Mouse (Mus musculus) urinary bladder, adult 2 months (tissue): ENCODE data around the gene Prkd1. TPM values are rescaled to one million over a fixed set of nuclear protein-coding genes. Genes with fewer than 3 reads are reported as not detected.

ENCODE experiments used
- DNase-seq: peaks from one replicate; pipeline ENCODE4 v3.0.0; 2022; ENCODE audit warnings: low spot score
- polyA plus RNA-seq: library from polyadenylated mRNA; depleted of rRNA; stranded (reverse); fragments of >200 nt; gene quantifications from 2 replicates; pipeline ENCODE4 v1.2.3, GENCODE M21; 2012

Prkd1 gene
- polyA plus RNA-seq, 1 experiment, result 3.8 TPM

DNA sequence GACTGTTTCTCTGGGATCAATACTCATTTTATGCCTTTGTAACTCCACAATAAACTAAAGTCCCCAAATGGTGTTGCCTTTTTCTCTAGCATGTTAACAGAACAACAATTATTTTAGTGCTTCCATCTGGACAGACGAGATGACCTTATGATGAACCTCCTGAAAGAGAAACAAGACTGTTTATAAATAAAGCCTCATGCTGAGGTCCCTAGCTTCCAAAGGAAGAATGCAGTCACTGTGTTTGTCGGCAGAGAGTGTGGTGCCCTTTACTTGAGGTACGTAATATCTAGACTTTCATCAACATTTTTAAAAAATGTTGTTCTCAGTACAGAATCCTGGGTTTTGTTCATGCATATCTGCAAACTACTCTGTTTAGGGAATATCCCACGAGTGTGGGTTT lies 90.7 kb downstream of the Prkd1 start:
- no peak for DNase-seq

DNA sequence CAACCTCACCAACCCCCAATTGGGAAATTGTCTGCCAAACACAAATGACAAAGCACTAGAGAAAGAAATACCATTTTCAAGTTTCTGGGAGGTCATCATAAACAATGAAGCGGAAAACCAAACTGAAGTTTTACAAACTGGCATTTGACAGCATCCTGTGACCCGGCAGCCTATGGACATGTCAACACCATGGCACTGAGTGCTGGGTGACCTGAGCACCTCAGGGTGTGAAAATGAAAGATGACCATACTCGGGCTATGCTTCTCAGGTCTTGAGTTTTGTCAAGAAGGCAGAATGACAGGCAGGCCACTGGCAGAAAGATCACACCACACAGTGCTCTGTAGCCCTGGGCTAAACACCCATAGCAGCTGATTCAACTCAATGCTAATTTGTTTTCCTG lies 94.7 kb downstream of the Prkd1 start:
- no peak for DNase-seq

DNA sequence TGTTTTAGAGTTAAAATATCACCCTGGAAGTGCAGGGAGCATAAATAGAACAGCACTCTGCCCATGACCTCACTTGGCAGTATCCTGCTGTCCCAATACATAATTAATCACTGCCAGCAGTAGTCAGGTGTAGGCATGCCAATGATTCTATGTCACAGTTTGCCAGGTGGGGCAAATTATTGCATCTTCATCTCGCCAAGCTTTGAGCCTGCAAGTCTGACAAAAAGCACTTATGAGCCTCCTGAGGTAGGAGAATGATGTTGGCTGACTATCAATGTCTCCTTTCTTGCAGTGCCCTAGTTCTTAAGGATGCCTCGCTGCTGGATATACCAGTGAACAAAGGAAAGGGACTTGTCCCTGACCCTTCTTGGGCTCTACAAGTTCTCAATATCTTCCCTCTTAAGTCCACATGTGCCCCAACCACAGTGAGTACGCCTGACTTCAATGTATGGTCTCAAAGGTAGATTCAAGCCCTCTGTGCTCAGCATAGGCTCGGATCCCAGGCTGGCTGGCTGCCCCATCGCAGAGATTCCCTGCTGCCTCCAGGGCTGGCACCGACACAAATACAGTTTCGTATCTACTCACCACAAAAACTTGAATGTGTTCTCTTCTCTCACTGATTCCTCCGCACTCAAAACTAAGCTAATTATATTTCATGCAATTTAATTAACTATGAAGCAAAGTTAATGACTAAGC lies 98.9 kb downstream of the Prkd1 start:
- DNase-seq, result no peak

DNA sequence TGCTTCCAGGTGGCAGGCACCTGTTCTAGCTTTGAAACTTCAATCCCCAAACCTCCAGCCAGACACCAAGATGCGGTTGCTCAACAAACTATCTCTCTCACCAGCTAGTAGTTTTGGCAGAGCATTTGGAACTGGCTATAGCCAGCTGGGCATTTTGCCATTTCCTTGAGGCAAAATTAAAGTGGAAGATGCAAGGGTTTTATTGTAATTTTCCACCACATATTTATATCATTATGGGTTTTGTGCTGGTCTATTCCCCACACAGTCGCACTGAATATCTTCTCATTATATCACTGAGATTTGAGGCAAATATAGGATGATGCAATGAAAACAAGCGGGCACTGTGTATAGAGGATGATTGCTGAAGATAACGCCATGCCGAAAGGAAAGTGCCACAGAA lies 102.5 kb downstream of the Prkd1 start:
- no peak for DNase-seq

DNA sequence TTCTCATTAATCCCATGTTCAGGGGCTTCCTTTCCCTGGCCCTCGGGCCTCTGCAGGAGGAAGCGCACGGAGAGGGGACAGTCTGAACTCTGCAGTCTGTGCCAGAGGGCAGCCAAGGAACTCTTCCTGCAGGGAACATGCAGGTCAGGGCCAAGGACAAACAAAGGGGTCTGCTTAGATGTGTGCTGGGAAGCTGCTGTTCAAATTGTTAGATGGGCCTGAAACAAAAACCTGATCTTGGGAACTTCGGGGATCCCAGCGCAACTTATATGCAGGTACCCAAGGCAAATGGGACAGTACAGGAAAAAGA lies 103.3 kb downstream of the Prkd1 start:
- DNase-seq, result no peak

DNA sequence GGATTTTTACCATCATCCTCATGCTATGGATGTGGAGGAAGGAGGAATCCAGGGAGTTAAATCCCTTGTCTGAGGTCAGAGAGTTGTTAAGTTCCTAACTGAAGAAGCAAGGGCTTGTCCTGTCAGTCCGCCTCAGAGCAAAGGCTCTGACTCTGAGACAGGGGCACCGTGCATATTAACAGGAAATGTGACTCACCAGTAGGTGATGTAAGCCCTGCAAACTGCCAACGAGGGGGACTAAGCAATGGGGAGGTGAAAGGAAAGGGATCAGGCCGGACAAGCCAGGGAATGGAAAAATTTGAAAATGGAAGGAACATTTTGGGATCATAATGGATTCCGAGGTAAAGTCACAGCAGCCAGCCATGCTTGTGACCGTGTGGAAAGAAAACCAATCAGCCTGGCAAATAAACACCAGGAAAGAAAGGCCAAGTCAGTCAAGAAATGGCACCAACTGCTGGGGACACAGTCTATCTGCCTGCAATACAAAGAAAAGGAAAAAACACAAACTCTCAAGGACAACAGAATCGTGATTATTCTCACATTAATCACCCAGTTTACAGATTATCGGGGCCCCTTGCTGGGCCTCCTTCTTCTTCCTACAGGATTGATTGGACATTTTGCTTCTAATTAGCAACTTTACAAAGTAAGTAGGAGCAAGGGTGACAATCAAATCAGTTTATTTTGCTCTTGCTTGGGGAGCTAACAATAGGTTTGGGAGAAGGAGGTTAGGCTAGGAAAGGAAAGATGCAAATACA lies 103.9 kb downstream of the Prkd1 start:
- no peak for DNase-seq

DNA sequence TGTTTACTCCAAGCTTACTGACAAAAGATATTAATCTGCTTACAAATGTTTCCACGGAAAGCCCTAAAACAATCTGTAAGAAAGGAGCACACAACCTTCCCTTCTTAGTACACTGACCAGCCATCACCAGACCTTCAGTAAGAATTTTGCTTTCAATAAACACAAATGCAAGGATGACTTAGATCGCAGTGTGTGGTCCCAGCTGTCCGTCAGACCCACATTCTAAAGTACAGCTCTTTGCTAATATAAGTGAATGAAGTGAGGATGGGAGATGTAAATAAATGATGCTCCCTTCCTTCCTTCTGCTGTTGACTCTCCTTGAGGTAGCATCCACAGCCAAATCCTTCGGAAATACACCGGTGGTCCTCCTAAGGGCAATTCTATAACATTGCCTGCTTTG lies 108.1 kb downstream of the Prkd1 start:
- no peak for DNase-seq

DNA sequence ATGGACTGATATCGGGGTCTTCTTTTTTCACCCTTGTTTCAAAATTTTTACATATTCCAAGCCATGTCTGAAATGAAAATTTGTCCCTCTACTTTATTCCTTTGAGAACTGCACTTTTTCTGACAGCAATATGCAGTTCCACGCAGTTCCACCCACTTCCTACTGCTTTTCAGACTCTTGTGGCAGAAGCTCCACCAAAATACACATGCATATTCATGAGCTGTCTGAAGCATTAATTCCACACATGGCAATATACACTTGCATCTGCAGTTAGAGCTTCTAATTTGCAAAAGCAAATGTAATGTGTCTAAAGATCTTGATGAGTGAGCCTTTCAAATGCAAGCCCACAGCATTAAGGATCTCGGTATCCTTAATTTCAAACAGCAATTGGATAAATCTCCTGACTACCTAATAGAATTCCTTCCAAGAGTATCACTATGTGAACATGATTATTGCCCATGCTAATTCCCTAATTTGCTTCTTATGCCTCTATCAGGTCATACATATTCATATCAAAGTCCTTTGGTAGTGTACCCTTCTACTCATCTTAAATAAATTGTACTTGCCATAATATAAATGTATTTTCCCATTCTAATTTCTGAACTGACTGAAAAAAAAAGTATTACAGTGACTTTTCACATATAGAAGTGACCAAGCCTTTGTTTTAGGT lies 110.5 kb downstream of the Prkd1 start:
- no peak for DNase-seq

DNA sequence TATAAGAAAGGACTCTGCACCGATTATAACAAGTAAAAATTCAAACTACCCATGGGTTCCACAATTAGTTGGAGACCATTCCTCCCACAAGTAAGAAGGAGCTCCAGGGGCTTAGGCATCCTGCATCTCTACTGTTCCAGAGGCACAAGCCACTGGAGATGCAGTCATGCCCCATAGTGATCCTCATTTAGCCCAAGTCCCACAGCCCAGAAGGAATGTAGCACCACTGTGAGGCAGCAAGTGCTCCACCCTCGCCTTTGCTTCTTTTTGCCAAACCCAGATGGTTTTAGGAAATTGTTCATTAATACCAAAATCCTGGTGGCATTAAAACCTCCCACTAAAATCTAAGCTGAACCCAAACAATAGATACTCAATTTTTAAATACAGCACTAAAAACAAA lies 111.1 kb downstream of the Prkd1 start:
- DNase-seq, result no peak

DNA sequence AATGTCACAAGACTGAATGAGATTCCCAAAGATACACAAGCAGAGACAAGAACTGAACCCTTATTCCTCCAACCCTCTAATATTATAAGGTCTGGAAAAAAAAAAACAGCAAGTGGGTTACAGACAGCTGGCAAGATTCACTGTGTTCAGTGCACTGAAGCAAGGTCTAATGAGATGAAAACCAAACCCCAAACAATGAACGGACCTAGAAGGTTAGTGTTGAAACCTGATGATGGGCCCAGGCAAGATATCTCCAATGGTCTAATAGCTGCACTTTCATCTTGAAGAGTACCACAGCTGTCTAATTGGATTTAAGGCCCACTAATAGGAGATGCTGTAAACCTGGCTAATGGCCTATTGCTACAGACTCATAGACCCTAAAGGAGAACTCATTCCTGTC lies 111.9 kb downstream of the Prkd1 start:
- DNase-seq, result no peak

DNA sequence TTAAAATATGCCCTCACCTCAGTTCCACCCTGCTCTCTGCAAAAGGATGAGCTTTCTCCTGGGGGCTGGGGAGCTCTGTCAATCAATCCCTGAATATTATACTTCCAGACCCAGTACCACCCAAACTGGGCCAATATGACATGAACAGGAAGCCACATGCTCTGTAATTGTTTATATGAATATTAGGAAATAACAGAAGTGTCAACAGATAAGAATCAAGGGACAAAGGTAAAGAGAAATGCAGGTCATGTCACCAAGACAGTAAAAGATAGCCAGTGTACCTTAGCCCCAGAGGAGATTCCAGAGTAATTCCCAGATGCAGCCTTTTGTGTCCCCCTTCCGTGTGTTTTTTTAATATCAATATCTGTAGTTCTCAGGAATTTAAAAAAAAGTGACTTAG lies 120.3 kb downstream of the Prkd1 start:
- no peak for DNase-seq

DNA sequence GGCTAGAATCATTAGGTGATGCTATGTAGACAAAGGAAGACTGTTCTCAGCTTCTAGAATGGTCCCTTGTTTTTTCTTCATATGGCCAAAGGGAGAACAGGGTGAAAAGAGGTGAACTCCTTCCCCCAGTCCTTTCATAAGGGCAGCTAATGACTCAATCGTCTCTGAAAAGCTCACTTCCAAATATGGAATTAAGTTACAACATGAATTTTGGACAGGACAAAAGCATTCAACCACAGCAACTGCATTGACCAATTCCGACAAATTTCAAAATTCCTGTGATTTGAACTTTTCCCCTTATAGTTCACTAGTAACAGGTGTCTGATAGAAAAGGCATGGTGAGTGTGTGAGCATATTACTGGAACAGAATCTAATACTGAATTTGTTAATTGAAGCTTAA lies 124.8 kb downstream of the Prkd1 start:
- DNase-seq, result no peak

DNA sequence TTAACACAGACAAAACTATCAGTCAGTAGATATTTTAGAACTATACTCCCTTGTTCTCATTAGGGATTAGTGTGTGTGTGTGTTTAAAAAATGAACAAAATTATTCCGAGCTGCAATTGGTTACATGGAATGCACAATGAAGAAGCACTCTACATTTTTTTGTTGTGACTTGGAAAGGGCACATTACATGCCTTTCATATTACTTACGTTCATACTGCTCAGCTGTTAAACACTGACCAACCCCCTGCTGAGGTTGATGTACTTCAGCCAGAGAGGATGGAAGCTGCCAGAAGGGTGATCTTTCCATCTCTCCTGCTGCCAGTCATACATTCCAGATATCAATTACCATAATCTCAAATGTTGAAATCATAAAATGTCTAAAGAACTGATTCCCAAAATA lies 134.4 kb downstream of the Prkd1 start:
- DNase-seq, result no peak

DNA sequence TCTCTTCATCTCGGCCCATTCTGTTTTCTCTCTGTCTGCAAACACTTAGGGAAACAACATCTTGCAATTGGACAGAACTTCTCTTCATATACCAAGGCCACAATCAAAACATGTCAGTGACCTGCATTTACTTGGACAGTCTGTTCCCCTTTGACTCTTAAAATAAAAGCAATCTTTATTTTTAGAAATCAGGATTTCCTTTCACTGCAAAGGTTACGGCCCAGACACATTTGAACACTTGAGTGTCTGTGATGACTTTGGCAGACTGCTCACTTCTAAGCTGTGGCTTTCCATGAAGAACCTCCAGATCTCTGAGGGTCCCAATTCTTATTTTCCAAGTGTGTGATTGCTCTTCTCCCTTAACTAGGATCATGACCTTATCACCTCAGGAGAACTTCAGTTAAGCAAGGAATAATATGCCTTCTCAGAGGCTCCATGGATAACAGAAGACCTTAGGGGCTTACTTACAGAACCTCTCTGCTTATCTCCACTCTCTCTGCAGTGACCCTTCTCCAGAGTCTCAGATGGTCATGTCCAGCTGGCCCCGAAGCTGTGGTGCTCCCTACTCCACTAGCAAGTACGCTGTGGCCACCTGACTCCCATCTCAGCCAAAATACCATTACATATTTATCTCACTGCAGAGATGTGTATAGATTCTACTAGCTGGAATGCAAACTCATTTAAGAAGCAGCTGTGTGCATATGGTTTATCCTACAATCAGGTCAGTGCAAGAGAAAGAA lies 137.2 kb downstream of the Prkd1 start:
- no peak for DNase-seq

DNA sequence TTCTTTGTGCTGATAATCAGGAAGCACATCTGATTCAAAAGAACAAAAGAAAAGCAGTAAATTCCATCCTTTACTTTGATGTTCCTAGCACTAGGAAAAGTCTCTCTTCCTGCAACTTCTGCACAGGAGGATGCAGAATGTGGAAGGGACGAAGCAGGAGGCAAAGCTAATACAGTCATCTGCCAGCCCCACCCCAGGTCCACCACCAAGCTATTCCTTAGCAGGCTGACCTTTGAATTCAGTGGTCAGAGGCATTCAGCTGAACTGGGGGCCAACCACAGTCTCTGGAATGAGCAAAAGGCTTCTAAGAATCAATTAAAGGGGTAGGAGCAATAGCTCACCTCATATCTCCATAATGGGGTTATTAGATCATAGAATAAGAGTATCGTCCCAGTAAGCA lies 140.1 kb downstream of the Prkd1 start:
- DNase-seq, result no peak

DNA sequence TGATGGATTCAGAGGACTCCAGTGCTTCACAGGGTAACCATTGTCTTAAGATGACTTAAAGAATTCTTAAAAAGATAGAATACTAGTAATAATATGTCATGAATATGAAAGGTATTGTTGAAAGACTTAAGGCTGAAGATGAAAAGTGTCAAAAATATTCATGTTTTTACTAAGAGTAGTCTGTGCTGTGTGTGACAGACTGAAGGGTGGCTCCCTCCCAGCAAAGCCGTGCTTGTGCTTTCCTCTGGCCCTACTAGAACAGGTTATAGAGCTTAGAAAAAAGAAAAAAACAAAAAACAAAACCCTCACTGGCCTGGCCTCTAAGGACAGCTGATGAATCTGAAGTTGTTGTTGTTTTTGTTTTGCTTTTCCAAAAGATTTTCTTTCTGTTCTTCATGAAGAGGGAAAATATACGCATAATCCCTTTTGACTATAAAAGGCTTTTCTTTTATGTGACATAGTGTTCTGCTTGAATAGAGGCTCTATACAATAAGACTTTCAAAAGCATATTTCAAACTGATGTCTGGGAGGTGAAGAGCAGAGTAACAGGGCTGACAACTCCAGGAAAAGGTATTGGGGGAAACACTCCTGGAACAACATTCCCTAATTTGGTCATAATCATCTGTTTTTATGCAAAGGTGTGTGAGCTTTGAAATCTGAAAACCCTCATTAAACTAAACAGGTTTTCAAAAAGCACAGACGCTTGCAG lies 148.9 kb downstream of the Prkd1 start:
- DNase-seq, result no peak

DNA sequence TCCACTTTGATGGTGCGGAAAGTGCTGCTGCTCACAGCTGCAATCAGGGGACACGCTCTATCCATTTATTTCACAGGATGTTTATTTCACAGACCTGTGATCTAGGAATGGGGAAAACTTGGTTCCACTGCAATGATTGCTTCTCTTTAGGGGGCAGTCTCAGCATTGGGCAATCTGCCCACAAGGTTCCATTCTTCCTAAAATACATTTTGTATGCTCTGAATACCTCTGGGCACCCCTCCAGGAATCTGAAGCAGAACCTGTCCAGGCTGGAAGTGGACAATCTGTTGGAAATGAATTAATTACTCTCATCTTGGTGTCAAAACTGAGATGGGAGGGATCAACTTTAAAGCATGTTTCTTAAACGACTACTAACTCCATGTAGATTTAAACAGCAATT lies 152.9 kb downstream of the Prkd1 start:
- no peak for DNase-seq

DNA sequence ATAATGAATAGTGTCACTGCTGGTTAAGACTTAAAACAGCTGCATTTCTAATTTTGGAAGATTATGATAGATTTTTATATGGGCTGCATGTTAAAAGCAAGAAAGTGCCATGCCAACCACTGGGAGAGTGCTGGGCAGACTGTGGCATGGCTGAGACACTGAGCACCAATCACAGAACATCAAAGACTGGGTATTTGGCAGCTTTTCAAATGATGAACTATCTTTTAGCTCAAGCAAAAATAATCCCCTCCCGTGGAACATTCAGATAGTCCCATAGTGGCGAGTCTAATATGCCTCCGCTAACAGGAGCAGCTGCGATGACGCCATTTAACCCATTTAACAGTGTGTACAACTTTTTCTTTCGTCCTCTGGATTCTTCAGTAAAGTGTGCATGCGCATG lies 169.1 kb downstream of the Prkd1 start:
- no peak for DNase-seq

DNA sequence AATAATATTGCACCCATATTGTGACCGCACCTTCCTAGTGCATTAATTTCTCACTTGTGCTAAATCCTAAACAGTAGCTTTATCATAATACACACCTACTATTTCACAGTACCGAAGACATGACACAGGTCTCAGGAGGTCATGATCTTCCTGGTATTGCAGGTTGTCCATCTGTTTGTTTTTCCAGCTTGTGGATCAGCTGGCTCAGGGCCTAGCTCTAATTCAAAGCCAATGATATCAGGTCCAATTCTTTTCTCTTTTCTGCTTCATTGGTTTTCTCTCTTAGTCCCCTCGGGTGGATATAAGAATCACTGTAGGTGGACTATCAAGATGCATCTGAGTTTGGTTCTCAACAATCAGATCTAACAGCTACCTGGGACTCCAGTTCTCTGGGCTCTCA lies 191.7 kb downstream of the Prkd1 start:
- DNase-seq, result no peak

DNA sequence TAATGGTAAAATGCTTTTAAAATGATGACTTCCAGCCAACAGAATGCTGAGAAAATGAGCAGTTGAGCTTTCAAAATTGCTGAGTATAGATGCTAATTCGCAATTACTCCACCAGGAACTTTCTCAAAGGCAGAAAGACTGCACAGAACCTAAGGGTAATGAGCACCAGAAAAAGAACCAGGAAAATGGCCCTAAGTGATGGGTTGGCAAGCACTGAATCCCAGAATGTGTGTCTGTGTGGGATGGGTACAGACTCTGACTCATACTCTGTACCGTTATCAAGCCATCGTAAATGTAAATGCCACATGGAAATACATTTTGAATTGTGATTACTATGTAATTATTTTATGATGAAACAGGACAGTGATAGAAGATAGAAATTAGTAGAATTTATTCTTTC lies 197.1 kb downstream of the Prkd1 start:
- no peak for DNase-seq

DNA sequence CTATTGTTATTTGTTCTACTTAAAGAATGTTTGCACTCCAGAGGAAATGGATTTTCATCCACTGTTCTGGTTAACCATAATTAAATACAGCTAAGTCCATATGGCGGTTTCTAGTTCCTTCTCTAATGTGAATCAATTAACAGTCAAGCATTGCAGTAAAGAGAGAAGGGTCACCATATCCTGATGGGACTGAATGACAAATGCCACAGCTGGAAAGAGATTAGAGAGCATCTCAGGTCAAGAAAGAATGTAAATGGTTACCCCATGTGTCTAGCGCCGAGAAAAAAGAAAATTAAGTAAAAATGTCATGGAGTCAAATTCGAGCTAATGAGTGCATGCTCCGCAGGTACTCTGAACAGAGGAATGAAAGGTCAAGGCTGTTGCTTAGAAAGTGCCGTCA lies 212.2 kb downstream of the Prkd1 start:
- DNase-seq, result no peak

DNA sequence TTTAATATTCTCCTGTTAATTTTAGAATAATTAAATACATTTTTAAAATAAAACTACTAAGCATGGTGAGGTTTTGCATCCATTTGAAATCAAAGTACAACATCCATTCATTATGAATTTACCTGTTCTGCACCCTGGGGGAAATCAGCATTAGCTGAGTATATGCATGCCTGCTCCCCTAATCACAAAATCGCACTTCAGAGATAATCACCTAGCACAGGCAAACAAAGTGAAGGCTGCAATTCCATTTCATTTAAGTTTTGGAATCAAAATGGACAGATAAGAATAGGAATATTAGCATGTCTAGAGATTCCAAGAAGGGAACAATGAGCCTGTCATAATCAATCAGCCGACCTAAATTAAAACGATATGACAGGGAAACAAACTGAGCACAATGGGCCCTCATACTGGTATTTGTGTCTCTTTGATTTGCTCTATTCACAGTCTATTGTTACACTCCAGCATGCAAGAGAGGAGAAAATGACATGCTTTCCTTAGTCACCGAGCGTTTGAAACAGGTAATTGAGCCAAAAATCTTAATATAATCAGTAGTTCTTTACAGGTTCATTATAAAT lies 218.7 kb downstream of the Prkd1 start:
- no peak for DNase-seq
